Mouse (Mus musculus): ENCODE measurements around the gene Slc24a4.

Slc24a4 gene

DNA sequence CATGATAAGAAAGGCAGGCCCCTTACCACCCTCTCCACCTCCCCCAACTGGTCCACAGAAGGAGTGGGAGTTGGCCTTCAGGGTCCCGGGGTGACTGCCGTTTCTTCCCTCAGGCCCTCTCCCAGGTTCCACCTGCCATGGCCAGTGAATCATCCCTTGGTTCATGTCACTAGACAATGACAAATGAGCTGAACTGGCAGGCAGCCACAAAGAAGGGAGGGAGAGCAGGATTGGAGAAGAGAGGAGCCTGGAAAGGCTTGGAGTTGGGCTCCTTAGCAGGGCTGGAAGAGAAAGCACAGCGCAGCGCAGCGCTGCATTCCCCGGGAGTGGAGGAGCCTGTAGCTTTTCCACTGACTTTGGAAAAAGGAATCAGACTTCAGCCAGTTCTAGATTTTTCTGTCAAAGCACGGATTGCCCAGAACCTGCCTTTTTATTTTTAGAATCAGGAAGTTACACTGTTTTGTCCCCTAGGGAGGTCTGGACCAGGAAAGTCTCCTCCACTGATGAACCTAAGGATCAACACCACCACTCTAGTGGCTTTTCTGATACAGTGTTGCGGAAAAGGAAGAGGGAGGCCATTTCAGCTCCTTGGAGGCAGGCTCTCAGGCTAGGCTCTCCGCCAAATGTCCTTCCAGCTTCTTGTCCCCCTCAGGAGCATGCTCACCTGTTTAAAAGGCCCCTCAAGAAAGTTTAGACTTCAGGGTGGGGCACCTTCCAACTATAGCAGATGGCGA, 158.3 kb downstream of the Slc24a4 start:
- peak; percentile 61 to 81 for DNase-seq

DNA sequence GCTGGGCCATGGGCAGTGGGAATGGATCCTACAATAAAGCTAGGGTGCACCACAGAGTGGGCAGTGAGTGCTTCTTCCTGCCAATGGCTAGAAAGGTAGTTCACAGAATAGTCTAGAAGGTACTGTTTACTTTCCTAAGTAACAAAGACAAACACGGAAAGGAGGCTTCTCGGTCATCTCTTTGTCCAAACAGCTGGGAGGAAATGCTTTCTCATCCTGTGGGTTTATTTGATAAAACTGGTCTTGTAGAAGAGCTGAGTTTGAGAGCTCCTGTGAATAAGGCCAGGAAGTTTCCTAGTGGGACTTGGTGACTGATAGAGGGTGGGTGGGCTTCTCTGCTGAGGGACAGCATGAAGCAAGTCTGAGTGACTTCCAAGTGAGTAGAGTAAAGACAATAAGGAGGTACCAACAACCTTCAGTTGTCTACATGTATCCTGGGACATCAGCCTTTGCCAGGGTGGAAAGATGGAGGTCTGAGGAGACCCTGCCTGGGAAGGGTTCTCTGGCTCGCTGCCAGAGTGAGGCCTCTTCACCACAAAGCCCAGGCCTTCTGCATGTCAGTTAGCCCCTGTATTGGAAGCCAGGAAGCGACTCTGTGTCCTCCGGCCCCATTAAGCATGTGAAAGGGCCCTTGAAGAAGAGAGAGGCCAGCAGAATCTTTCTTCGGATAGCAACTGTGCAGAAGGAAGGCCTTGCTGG, 159.5 kb downstream of the Slc24a4 start:
- DNase-seq = no peak

DNA sequence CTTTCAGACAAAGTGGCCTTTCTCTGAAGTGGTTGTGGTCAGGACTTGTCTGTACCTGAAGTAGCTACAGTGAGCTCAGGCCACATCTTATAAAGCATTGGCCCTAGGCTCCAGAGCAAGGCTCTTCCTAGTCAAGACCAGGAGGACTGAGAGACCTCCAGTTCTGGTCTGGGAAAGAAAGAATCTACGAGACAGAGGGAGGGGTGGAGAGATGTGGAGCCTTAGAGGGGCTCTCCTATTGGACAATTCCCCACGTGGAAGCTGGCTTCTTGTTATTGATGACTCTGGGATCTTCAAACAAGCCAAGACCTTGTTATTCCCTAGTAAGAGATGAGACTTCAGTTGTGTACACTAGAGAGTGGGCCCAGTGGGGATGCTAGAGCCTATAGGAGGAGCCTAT, 160.3 kb downstream of the Slc24a4 start:
- no peak for DNase-seq

DNA sequence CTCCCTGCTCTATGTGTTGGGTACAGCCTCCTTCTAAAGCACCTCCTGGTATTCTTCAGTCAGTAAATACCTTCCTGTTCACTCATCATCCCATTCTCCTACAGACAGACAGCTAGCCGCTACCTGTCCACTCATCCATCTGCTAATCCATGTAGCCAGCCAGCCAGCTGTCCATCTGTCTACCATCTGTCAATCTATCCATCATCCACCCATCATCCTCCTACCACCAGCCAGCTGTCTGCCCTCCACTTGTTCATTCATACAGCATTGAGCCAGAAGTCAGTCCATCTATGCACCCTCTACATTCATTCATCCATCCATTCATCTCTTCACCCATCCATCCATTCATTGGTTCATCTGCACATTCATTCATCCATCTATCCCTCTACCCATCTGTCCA, 161.0 kb downstream of the Slc24a4 start:
- no peak for DNase-seq

DNA sequence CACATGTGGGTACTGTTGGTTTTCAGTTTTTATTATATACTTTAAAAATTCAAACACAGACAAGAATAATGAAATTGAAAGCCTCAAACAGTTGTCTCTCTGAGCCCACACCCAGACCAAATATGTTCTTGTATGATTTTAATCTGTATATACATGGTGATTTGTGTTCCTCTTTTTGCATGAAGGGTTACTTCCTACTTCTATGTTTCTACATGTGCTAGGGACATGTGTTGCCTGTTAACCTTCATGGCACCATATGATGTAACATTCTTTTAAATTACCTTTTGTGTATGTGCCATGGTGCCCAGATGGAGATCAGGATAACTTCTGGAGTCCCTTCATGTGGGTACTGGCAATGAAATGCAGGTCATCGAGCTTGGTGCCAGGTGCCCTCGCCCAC, 162.1 kb downstream of the Slc24a4 start:
- DNase-seq = no peak

DNA sequence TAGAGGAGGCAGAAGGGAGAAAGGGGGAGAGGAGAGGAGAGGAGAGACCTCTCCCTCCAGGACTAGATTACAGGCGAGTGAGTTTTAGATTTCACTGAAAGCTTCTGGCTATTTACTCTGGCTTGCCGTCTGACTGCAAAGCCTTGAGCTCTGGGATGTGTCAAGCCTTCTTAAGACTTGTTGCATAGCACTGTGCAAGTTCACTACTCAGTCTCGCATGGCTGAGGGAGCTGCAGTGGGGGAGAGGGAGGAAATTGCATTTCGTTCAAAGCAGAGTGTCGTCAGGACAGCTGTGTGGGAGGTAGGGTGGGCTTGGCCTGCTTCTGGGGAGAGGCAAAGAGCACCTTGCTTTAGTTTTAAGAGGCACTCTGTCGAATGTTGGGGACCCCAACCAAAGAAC, 163.2 kb downstream of the Slc24a4 start:
- DNase-seq = no peak

DNA sequence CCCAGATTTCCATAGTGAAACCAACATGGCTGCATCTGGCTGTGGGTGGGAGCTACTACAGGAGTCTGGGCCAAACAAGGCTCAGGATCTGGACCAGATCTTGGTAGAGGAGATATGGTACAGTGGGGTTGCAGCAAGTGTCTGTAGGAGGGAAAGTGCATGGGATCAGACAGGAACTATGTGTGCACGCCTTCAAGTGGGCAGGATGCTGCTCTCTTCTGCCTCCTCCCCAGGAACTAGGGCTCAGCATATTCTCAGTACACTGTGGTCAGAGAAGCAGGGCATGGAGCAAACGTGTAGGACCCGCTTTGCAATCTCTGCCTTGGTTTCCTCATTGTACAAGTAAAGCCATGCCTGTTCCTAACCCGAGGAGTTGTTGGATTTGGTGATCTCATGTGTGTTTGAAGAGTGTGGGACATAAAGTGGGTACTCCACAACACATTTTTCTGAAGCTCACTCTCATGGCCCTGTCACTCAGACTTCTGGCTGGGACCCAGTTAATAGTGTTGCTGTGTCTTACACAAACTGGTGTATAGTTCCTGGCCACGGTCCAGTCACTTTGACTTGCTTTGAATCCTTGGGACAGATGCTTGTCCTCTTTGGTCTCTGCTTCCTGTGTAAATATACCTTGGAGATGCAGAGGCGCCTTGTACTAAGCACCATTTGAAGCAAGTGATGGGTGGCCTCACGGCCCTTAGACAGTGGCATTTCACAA, 164.1 kb downstream of the Slc24a4 start:
- DNase-seq = no peak

DNA sequence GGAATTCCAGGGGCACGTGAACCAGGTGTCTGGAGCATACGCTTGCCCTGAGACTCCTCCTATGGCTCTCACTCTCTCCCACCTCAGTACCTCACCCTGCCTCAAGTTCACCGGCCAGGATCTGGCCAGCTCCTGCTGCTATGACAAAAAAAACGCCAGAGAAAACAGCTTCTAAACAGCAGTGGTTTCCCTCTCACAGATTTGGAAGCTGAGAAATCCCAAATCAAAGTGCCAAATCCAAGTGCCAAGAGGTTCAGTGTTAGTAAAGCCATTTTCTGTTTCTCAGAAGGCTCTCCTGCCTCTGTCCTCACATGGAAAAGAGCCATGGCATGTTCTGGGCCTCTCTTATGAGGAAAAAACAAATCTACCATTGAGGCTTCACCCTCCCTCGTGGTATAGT, 166.1 kb downstream of the Slc24a4 start:
- no peak for DNase-seq

DNA sequence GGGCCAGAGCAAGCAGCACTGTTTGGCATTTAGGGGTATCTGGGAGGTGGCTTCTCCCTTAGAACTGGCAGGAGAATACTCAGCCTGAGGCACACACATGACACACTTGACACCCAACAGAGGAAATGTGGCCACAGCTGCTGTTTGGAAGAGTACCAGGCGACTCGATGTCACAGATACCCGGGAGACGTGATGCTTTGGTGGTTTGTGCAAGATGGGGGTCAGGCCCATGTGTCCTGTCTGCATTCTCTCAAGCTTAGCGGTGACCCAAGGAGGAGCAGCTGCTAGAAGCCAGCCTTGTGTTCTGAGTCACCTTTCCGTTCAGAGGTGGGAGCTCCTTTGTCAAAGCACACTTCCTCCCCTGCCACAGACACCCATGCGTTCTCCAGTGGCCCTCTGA, 166.7 kb downstream of the Slc24a4 start:
- no peak for DNase-seq

DNA sequence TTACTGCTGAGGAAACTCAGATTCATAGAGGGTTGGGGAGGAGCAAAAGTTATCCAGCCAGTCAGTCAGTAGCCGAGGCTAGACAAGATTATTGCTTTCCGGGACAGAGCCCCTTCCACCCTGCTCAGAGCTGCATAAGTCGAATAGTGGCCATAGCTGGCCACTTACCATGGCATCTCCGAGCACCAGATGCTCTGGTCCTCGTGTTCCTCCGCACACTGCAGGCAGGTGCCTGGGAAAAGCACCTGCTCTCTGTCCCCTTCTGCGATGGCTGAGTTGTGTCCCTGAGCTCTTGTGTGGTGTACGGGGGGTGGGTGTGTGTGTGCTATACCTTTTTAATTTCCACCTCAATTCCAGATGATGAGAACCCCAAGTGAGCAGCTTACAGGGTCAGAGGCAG, 167.1 kb downstream of the Slc24a4 start:
- no peak for DNase-seq

DNA sequence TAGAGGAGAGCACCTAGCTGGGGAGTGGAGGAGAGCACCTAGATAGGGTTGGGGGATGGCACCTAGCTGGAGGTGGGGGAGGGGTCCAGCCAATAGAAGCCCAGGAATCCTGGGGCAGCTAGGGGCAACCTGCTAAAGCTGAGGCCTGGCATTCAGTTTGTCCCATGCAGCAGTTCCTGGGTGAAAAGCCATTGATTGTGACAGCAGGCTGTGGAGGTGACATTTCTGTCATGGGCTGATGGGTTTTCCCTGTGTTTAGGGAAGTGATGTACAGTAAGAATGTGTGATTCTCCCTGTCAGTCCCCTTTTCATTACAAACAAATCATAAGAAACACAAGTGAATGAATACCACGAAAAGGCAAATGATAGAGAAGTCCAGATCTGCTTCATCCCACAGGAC, 167.8 kb downstream of the Slc24a4 start:
- no peak for DNase-seq

DNA sequence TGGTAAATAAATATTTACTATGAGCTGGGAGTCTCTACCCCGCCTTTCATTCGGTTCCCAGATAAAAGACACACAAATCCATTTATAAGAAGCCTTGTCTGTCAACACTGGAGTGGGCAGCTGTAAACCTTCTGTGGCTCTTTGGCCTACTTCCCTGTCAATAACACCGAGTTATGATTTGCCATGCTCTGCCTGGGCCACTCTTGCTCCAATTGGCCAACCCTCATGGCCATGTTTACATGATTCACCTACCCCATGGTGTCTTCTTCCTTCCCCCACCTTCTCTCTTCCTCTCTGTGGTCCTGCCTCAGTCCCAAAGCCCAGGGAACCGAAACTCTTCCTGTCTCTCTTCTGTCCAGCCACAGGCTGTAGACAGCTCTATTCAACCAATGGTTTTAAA, 168.4 kb downstream of the Slc24a4 start:
- no peak for DNase-seq

DNA sequence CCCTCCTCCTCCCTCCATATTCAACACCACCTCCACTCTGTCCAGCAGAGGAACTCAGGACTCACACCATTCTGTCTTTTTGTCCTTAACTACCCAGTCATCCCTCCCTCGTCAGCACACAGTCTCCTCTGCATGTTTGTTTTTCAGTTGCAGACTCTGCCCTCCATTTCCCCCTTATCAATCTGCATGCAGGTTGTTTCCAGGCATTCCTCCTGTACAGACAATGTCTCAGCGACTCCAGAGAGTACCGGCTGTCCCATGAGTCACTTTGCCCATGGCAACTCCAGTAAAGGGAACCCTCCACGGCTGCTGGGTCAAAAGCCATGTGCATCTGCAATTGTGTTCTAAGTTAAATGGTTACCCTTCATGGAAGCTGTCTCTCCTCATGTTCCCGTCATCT, 170.7 kb downstream of the Slc24a4 start:
- DNase-seq = no peak

DNA sequence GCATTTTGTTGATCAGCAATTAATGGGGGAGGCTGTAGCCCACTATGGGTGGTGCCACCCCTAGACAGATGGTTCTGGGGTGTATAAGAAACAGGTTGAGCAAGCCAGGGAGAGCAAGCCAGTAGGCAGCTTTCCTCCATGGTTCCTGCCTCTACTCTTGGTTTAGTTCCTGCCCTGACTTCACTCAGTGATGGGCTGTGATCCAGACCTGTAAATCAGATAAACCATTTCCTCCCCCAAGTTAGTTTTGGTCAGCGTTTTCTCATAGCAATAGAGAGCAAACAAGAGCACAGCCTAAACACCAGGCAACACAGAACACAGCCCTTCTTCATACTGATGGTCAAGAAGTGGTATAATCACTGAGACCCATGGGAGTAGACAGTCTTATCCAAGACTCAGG, 173.1 kb downstream of the Slc24a4 start:
- DNase-seq = no peak

DNA sequence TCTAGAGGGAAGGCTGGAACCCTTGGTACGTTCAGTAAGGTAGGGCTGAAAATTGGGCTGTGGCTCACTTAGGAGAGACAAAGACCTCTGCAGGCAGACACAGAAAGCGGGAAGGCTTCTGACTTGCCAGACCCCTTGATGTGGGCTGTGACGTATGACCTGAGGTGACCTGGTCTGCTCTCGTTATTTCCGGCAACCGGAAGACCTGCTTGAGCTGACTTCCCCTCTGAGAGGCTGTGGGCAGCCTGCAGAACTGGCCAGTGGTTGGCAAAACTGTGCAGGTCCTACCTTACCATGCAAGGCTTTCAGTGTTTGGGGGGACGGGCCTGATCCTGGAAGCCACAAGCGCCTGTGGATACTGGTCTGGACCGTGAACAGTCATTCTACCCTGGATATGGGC, 173.8 kb downstream of the Slc24a4 start:
- DNase-seq = no peak

DNA sequence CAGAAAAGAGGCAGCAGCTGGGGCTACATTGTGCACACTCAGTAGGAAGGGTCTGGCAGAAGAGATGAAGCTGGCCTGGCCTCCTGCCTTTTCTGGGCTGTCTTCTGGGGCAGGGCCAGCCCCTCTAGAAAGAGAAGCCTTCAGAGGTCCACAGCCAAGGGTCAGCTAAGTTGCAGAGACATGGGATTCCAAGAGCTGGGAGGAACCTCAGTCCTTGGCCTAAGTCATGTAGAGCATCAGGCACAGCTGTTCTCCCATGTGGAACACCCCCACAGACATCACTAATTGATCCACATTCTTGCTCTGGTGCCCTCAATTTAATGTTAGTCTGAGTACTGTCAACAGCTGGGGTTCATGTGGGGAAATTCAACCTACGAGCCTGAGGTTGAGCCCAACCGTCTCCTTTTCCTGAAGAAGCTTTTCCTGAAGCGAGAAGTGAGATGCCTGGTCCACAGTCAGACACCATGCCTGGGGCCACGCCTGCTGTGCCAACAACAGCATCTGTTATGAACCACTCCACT, 174.4 kb downstream of the Slc24a4 start:
- no peak for DNase-seq

DNA sequence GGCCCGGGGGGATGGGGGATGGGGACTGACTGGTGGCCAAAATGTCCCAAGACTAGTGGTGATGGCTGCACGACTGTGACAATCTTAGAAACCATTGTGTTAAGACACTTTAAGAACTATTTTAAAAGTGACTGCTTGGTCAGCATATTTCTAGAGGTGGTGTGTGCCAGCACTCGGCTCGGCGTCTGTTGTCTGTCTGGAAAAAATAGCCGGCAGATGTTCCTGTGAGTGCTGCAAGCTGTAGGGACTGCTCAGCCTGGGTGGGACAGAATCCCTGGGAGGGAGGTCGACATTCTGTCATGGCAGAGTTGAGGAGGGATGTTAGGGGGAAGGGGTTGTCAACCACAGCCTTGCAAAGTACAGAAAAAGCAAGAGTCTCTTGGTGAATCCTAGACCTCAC, 175.3 kb downstream of the Slc24a4 start:
- DNase-seq = no peak

DNA sequence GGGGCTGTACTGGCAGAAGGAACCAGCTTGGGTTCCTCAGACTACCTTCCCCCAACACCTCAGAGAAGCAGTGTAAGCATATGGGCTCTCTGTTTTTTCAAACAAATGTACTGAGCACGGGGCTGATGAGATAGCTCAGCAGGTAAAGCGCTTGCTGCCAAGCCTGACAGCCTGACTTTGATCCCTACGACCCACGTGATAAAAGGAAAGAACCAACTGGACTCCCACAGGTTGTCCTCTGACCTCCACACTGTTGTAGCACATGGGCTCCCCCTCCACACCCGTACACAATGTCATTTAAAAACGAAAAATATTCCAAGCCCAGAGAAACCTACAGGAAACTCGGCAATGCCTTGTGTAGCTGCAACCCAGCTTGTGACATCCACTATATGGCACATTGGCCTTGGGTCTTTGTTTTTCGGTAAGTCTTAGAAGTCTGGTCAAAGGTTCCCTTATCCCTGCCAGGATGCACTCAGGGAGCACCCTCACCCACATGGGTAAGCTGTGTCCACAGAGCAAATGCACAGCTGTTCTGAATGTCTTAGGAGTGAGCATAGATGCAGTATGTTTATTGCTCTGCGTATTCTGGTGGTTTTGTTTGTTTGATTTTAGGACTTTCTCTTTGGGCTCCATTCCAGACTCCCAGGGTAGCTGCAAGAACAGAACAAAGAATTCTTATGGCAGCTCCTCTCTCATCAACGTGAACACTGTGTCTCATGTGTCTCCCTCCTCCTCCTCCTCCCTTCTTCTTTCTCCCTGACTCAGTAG, 176.7 kb downstream of the Slc24a4 start:
- DNase-seq = peak; percentile 60 to 68

DNA sequence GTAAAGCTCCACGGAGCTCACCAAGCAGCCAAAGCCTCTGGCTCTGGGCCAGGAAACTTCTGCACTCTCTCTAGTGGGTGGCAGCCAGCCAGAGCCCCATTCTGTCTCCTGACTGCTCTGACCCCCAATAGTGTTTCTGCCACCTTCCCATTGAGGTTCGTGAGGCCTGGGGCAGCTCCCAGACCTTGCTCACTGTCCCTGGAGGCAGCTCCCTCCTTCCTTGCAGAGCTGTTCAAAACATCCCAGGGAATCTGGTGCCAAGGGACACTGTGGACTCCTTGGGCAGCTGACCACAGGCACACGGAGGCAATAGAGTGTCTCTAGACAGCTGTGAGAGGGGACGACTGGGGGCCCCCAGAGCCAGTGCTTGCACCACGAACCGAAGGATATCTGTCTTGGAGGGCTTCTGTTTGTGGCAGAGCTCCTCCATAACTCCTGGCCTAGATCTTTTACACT, 179.5 kb downstream of the Slc24a4 start:
- peak in 1 of 2 experiments; percentile 36 for DNase-seq

DNA sequence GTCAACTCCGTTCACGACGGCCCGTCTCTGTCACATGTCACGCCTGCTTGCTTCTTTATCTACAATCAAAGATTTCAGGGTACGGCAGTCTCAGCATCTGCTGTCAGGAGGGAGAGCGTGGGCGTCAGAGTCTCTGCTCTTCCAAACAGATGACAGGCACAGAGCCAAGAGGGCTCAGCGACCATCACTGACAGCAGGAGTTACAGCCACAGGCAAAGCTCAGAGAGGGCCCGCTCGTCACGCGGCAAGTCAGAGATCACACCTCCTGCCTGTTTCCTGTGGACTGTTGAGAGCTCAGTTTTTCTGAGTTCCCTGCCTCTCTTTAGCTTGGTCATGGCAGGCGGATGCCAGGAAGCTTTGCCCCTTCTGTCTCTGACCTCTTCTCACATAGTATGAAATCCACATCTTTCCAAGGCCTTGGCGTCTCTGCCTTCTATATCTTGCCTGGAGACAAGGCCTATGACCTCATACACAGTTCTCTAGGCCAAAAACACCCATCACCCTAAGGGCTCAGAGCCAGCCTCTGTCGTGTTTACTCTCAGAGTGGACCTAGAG, 180.0 kb downstream of the Slc24a4 start:
- peak in 1 of 2 experiments; percentile 43 for DNase-seq

DNA sequence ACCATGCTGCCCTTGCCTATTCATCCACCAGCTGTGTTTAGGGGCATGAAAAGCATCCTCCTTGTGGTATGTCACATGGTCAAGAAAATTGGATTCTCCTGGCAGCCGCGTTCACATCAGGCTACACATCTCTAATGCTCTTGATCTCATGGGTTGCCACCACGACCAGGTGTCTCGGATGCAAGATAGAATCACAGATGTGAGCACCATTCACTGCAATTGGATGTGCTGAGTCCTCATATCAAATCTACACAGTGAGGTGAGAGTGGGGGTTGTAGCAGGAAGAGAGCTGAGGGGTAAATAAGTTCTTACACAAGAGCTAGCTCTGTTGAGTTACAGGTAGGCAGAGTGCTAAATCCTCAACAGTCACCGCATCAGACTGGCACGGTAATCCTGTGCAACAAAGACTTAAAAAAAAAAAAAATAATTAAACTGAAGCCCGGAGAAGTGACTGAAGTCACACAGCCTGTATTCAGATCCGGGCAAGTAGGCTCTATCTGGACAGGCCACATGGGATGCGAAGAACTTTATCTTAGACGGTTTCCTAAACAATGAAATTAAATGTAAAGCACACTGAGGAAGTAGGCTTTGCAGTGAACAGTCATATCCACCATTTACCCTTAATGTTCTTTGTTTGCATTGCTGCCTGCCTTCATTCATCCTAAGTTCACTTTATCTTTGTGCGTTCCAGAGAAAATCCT, 180.7 kb downstream of the Slc24a4 start:
- no peak for DNase-seq

DNA sequence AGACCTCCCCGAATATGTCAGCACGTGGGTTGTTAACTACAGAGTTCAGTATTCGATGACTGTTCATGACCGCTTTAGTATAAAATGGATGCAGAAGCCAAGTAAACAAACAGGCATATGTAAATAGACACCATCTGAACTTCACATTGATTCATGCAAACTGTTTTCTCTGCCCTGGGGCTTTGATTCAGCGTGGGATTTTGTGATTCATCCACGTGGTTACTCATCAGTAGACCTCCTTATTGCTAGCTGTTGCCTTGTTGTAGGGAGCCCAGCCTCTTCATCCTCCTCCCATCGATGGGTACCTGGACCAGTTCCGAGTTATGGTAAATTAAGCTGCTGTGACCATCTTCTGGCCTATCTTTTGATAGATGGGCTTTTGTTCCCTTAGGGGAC, 181.3 kb downstream of the Slc24a4 start:
- no peak for DNase-seq
